Mouse (Mus musculus): Measurements from ENCODE around the gene Cd72. TPM values are rescaled to one million over a fixed set of nuclear protein-coding genes. Genes with fewer than 3 reads are reported as not detected.
A peak's percentile ranks its signal among the peaks of the same experiment; 100 is the strongest.

The Cd72 gene
- polyA plus RNA-seq, 1 experiment from 2014 or later: 7.4 TPM

- Histone ChIP-seq H3K4me3 (ENCODE audit: low read depth, low read length) (no peak overlapping the region), H3K27ac (ENCODE audit: low read depth, low read length) (no peak overlapping the region), H3K4me1 (ENCODE audit: control insufficient read depth, insufficient read depth, low read length) (peaks cover 5% of the 10 kb centered on the region; the same call in 1 of the 2 replicates), H3K4me2 (ENCODE audit: low read depth, low read length) (no peak overlapping the region), H3K27me3 (ENCODE audit: control insufficient read depth, insufficient read depth, low read length) (no peaks in the 10 kb centered on the region), H3K9ac (replicated peaks; ENCODE audit: low read depth, low read length) (no peak overlapping the region), H3K9me3 (ENCODE audit: control insufficient read depth, low read length) (no peaks in the 10 kb centered on the region), H3K36me3 (ENCODE audit: control insufficient read depth, insufficient read depth, low read length) (peaks cover 52% of the 10 kb centered on the region)
- no peak for ATAC-seq (ENCODE audit: low read depth)
- 44% methylated on average over 10 of the region's 10 CpGs for WGBS
Measured at GRCm38 (mm10) chr4:43426487-43426886, 27.9 kb downstream of the Cd72 start.

- WGBS: 23% methylated on average over 31 of the region's 31 CpGs
- Histone ChIP-seq H3K4me2 (ENCODE audit: low read depth, low read length) (no peak overlapping the region), H3K4me1 (ENCODE audit: control insufficient read depth, insufficient read depth, low read length) (peaks cover 5% of the 10 kb centered on the region; the same call in 1 of the 2 replicates), H3K4me3 (ENCODE audit: low read depth, low read length) (no peak overlapping the region), H3K27ac (ENCODE audit: low read depth, low read length) (no peak overlapping the region), H3K36me3 (ENCODE audit: control insufficient read depth, insufficient read depth, low read length) (peaks cover 52% of the 10 kb centered on the region), H3K9me3 (ENCODE audit: control insufficient read depth, low read length) (no peaks in the 10 kb centered on the region), H3K27me3 (ENCODE audit: control insufficient read depth, insufficient read depth, low read length) (no peaks in the 10 kb centered on the region), H3K9ac (replicated peaks; ENCODE audit: low read depth, low read length) (no peak overlapping the region)
- no peak for ATAC-seq (ENCODE audit: low read depth)
Measured at GRCm38 (mm10) chr4:43425648-43426380, 28.6 kb downstream of the Cd72 start.

GRCm38 (mm10) chr4:43425197-43425596, 29.2 kb downstream of the Cd72 start:
- no peak for ATAC-seq (ENCODE audit: low read depth)
- H3K9ac ChIP-seq (replicated peaks; ENCODE audit: low read depth, low read length): no peak overlapping the region

GRCm38 (mm10) chr4:43424072-43424471, 30.4 kb downstream of the Cd72 start:
- no peaks in the 10 kb centered on the region for H3K27me3 ChIP-seq (ENCODE audit: control insufficient read depth, insufficient read depth, low read length)
- H3K9ac ChIP-seq (replicated peaks; ENCODE audit: low read depth, low read length): no peak overlapping the region
- peaks cover 54% of the 10 kb centered on the region for H3K36me3 ChIP-seq (ENCODE audit: control insufficient read depth, insufficient read depth, low read length)
- no peak overlapping the region for H3K4me3 ChIP-seq (ENCODE audit: low read depth, low read length)
- no peaks in the 10 kb centered on the region for H3K9me3 ChIP-seq (ENCODE audit: control insufficient read depth, low read length)
- peaks cover 5% of the 10 kb centered on the region; the same call in 1 of the 2 replicates for H3K4me1 ChIP-seq (ENCODE audit: control insufficient read depth, insufficient read depth, low read length)
- H3K4me2 ChIP-seq (ENCODE audit: low read depth, low read length): no peak overlapping the region
- no peak for ATAC-seq (ENCODE audit: low read depth)
- H3K27ac ChIP-seq (ENCODE audit: low read depth, low read length): no peak overlapping the region
- WGBS: 85% methylated on average over 9 of the region's 9 CpGs

More at GRCm38 (mm10) chr4:43425197-43425596, 29.2 kb downstream of the Cd72 start:
- no peaks in the 10 kb centered on the region for H3K27me3 ChIP-seq (ENCODE audit: control insufficient read depth, insufficient read depth, low read length)
- H3K36me3 ChIP-seq (ENCODE audit: control insufficient read depth, insufficient read depth, low read length): peaks cover 52% of the 10 kb centered on the region
- peaks cover 5% of the 10 kb centered on the region; the same call in 1 of the 2 replicates for H3K4me1 ChIP-seq (ENCODE audit: control insufficient read depth, insufficient read depth, low read length)
- WGBS: 25% methylated on average over 14 of the region's 14 CpGs
- H3K4me2 ChIP-seq (ENCODE audit: low read depth, low read length): no peak overlapping the region
- H3K9me3 ChIP-seq (ENCODE audit: control insufficient read depth, low read length): no peaks in the 10 kb centered on the region
- no peak overlapping the region for H3K27ac ChIP-seq (ENCODE audit: low read depth, low read length)
- H3K4me3 ChIP-seq (ENCODE audit: low read depth, low read length): no peak overlapping the region

GRCm38 (mm10) chr4:43423267-43423934, 31.0 kb downstream of the Cd72 start:
- peaks cover 55% of the 10 kb centered on the region for H3K36me3 ChIP-seq (ENCODE audit: control insufficient read depth, insufficient read depth, low read length)

GRCm38 (mm10) chr4:43421632-43422240, 32.7 kb downstream of the Cd72 start:
- Histone ChIP-seq H3K27me3 (ENCODE audit: control insufficient read depth, insufficient read depth, low read length) (no peaks in the 10 kb centered on the region), H3K9ac (replicated peaks; ENCODE audit: low read depth, low read length) (no peak overlapping the region), H3K4me3 (ENCODE audit: low read depth, low read length) (no peak overlapping the region), H3K4me1 (ENCODE audit: control insufficient read depth, insufficient read depth, low read length) (no peaks in the 10 kb centered on the region), H3K27ac (ENCODE audit: low read depth, low read length) (no peak overlapping the region), H3K36me3 (ENCODE audit: control insufficient read depth, insufficient read depth, low read length) (peaks cover 63% of the 10 kb centered on the region), H3K9me3 (ENCODE audit: control insufficient read depth, low read length) (no peaks in the 10 kb centered on the region), H3K4me2 (ENCODE audit: low read depth, low read length) (no peak overlapping the region)
- ATAC-seq (ENCODE audit: low read depth): no peak
- 77% methylated on average over 27 of the region's 28 CpGs for WGBS

More at GRCm38 (mm10) chr4:43423267-43423934, 31.0 kb downstream of the Cd72 start:
- Histone ChIP-seq H3K9me3 (ENCODE audit: control insufficient read depth, low read length) (no peaks in the 10 kb centered on the region), H3K4me3 (ENCODE audit: low read depth, low read length) (no peak overlapping the region), H3K27ac (ENCODE audit: low read depth, low read length) (no peak overlapping the region), H3K9ac (replicated peaks; ENCODE audit: low read depth, low read length) (no peak overlapping the region), H3K4me1 (ENCODE audit: control insufficient read depth, insufficient read depth, low read length) (peaks cover 2% of the 10 kb centered on the region; the same call in 1 of the 2 replicates), H3K4me2 (ENCODE audit: low read depth, low read length) (no peak overlapping the region), H3K27me3 (ENCODE audit: control insufficient read depth, insufficient read depth, low read length) (no peaks in the 10 kb centered on the region)
- 93% methylated on average over 20 of the region's 20 CpGs for WGBS
- no peak for ATAC-seq (ENCODE audit: low read depth)

- Histone ChIP-seq H3K36me3 (ENCODE audit: control insufficient read depth, insufficient read depth, low read length) (peaks cover 62% of the 10 kb centered on the region), H3K4me1 (ENCODE audit: control insufficient read depth, insufficient read depth, low read length) (no peaks in the 10 kb centered on the region), H3K27ac (ENCODE audit: low read depth, low read length) (no peak overlapping the region), H3K27me3 (ENCODE audit: control insufficient read depth, insufficient read depth, low read length) (no peaks in the 10 kb centered on the region), H3K9me3 (ENCODE audit: control insufficient read depth, low read length) (no peaks in the 10 kb centered on the region), H3K4me2 (ENCODE audit: low read depth, low read length) (no peak overlapping the region), H3K4me3 (ENCODE audit: low read depth, low read length) (no peak overlapping the region), H3K9ac (replicated peaks; ENCODE audit: low read depth, low read length) (no peak overlapping the region)
- ATAC-seq (ENCODE audit: low read depth): peak; percentile 47; the same call in 1 of the 2 replicates
- WGBS: 6% methylated on average over 6 of the region's 6 CpGs
Measured at GRCm38 (mm10) chr4:43420305-43420704, 34.1 kb downstream of the Cd72 start.

GRCm38 (mm10) chr4:43419801-43420281, 34.6 kb downstream of the Cd72 start:
- no peaks in the 10 kb centered on the region for H3K27me3 ChIP-seq (ENCODE audit: control insufficient read depth, insufficient read depth, low read length)
- H3K4me2 ChIP-seq (ENCODE audit: low read depth, low read length): no peak overlapping the region
- no peak overlapping the region for H3K27ac ChIP-seq (ENCODE audit: low read depth, low read length)
- no peaks in the 10 kb centered on the region for H3K9me3 ChIP-seq (ENCODE audit: control insufficient read depth, low read length)
- H3K36me3 ChIP-seq (ENCODE audit: control insufficient read depth, insufficient read depth, low read length): peaks cover 62% of the 10 kb centered on the region
- 72% methylated on average over 9 of the region's 9 CpGs for WGBS
- H3K9ac ChIP-seq (replicated peaks; ENCODE audit: low read depth, low read length): no peak overlapping the region
- no peak overlapping the region for H3K4me3 ChIP-seq (ENCODE audit: low read depth, low read length)
- no peaks in the 10 kb centered on the region for H3K4me1 ChIP-seq (ENCODE audit: control insufficient read depth, insufficient read depth, low read length)
- no peak for ATAC-seq (ENCODE audit: low read depth)

All from neural tube, embryonic 14.5 days (tissue).